Mouse (Mus musculus): Measurements from ENCODE around the gene Golph3l. TPM values are rescaled to one million over a fixed set of nuclear protein-coding genes. Genes with fewer than 3 reads are reported as not detected.

Golph3l gene
- polyA plus RNA-seq, 1 experiment from 2014 or later: 24.1 TPM

GRCm38 (mm10) chr3:95668026-95668425, 79.3 kb downstream of the Golph3l start:
- H3K4me2 ChIP-seq (replicated peaks; ENCODE audit: low read depth): peak overlapping the region; percentile 15; the same call in 1 of the 2 replicates
- WGBS: 5% methylated on average over 7 of the region's 7 CpGs
- H3K27me3 ChIP-seq (ENCODE audit: control insufficient read depth, insufficient read depth, low read length): no peaks in the 10 kb centered on the region
- peaks cover 24% of the 10 kb centered on the region for H3K4me1 ChIP-seq (replicated peaks; ENCODE audit: control insufficient read depth, insufficient read depth)
- H3K4me3 ChIP-seq (ENCODE audit: low read depth, low read length): no peak overlapping the region
- peak; percentile 87 for ATAC-seq (ENCODE audit: low FRiP score, low TSS enrichment)
- DNase-seq (ENCODE audit: low spot score): peak; percentile 90
- no peak overlapping the region; the same call in 1 of the 2 replicates for H3K9ac ChIP-seq (ENCODE audit: low read length)
- no peaks in the 10 kb centered on the region; the same call in 1 of the 2 replicates for H3K36me3 ChIP-seq (ENCODE audit: control insufficient read depth, insufficient read depth, low read length)
- peak overlapping the region; percentile 94 for H3K27ac ChIP-seq (replicated peaks)
- peak; percentile 89 for TF ChIP-seq EP300 (optimal IDR thresholded peaks at IDR 0.05)
- TF ChIP-seq CTCF (IDR thresholded peaks at IDR 0.05; ENCODE audit: low read depth): no peak
- H3K9me3 ChIP-seq (ENCODE audit: control insufficient read depth, low read length): no peaks in the 10 kb centered on the region

Other genes starting within 250 kb of the Golph3l start
- 8.6 and 9.2 TPM in 2 replicates for gene Setdb1, start 231.7 kb upstream of the Golph3l start, polyA plus RNA-seq (2015; fragmentation: Nextera tagmentation; extraction: Ambion mirVana)
- gene 4930558C23Rik, start 186.1 kb upstream of the Golph3l start, polyA plus RNA-seq (2015; fragmentation: Nextera tagmentation; extraction: Ambion mirVana): 0.13 and 0.15 TPM in 2 replicates
- 14.2 and 15.3 TPM in 2 replicates for gene Arnt, start 154.5 kb upstream of the Golph3l start, polyA plus RNA-seq (2015; fragmentation: Nextera tagmentation; extraction: Ambion mirVana)
- 16.3 and 18.7 TPM in 2 replicates for gene Ctsk, start 89.7 kb upstream of the Golph3l start, polyA plus RNA-seq (2015; fragmentation: Nextera tagmentation; extraction: Ambion mirVana)
- 31.8 and 35.6 TPM in 2 replicates for gene Ctss, start 62.1 kb upstream of the Golph3l start, polyA plus RNA-seq (2015; fragmentation: Nextera tagmentation; extraction: Ambion mirVana)
- gene Hormad1, start 29.3 kb upstream of the Golph3l start, polyA plus RNA-seq (2015; fragmentation: Nextera tagmentation; extraction: Ambion mirVana): not detected in 2 replicates
- gene Ensa, start 36.1 kb downstream of the Golph3l start, polyA plus RNA-seq (2015; fragmentation: Nextera tagmentation; extraction: Ambion mirVana): 42.3 and 44.2 TPM in 2 replicates
- 57.9 and 59.2 TPM in 2 replicates for gene Mcl1, start 69.9 kb downstream of the Golph3l start, polyA plus RNA-seq (2015; fragmentation: Nextera tagmentation; extraction: Ambion mirVana)
- gene Adamtsl4, start 99.0 kb downstream of the Golph3l start, polyA plus RNA-seq (2015; fragmentation: Nextera tagmentation; extraction: Ambion mirVana): 9.4 and 10.4 TPM in 2 replicates
- gene Ecm1, start 150.6 kb downstream of the Golph3l start, polyA plus RNA-seq (2015; fragmentation: Nextera tagmentation; extraction: Ambion mirVana): 254 and 328 TPM in 2 replicates
- 22.4 and 24.4 TPM in 2 replicates for gene Tars2, start 171.3 kb downstream of the Golph3l start, polyA plus RNA-seq (2015; fragmentation: Nextera tagmentation; extraction: Ambion mirVana)
- gene Rprd2, start 229.9 kb downstream of the Golph3l start, polyA plus RNA-seq (2015; fragmentation: Nextera tagmentation; extraction: Ambion mirVana): 11.1 and 12.0 TPM in 2 replicates

All from stomach, postnatal 0 days (tissue).